In genomic region chr6:8735657-8736492, GRCm38 (mm10) we compare ENCODE assay signal across 8 mouse cellular contexts. TPM values are rescaled to one million over a fixed set of nuclear protein-coding genes. Genes with fewer than 3 reads are reported as not detected.
DNase-seq lines count a peak whose midpoint lies in the region; ATAC-seq and TF ChIP-seq lines count a peak whose summit lies in the region.

No protein-coding gene starts in this region.

- no peak for TF ChIP-seq POLR2A in thymus, adult 2 months (IDR thresholded peaks at IDR 0.05; ENCODE audit: control insufficient read depth, extremely low read depth, insufficient read depth, low read length, poor library complexity)

- H3K9me3 ChIP-seq in embryonic facial prominence, embryonic 11.5 days (replicated peaks; ENCODE audit: control insufficient read depth, low read length): no peaks in the 10 kb centered on the region
- no peaks in the 10 kb centered on the region for H3K9me3 ChIP-seq in heart, postnatal 0 days (replicated peaks; ENCODE audit: control insufficient read depth, low read length)
- no peaks in the 10 kb centered on the region for H3K9me3 ChIP-seq in neural tube, embryonic 15.5 days (replicated peaks)

- H3K4me1 ChIP-seq in embryonic facial prominence, embryonic 11.5 days (ENCODE audit: control insufficient read depth, insufficient read depth, low read length): no peaks in the 10 kb centered on the region
- H3K4me1 ChIP-seq in heart, postnatal 0 days (ENCODE audit: control insufficient read depth, insufficient read depth): peaks cover 9% of the 10 kb centered on the region; the same call in 1 of the 2 replicates
- no peaks in the 10 kb centered on the region for H3K4me1 ChIP-seq in neural tube, embryonic 15.5 days
- H3K4me1 ChIP-seq in thymus, adult 2 months (replicated peaks; ENCODE audit: control insufficient read depth, insufficient read depth, low read length): peaks cover 14% of the 10 kb centered on the region

- TF ChIP-seq CTCF in heart, postnatal 0 days (IDR thresholded peaks at IDR 0.05; ENCODE audit: low read depth): peak; percentile 80
- TF ChIP-seq CTCF in thymus, adult 2 months (IDR thresholded peaks at IDR 0.05; ENCODE audit: borderline replicate concordance, control insufficient read depth, extremely low read depth, insufficient read depth, low read length, poor library complexity): no peak

- no peak overlapping the region for H3K4me2 ChIP-seq in embryonic facial prominence, embryonic 11.5 days (ENCODE audit: low read depth, low read length)
- H3K4me2 ChIP-seq in heart, postnatal 0 days (ENCODE audit: low read depth, low read length): no peak overlapping the region
- H3K4me2 ChIP-seq in neural tube, embryonic 15.5 days: no peak overlapping the region

- H3K27me3 ChIP-seq in embryonic facial prominence, embryonic 11.5 days (ENCODE audit: control insufficient read depth, insufficient read depth, low read length): no peaks in the 10 kb centered on the region
- H3K27me3 ChIP-seq in heart, postnatal 0 days (ENCODE audit: control insufficient read depth, insufficient read depth, low read length): no peaks in the 10 kb centered on the region
- H3K27me3 ChIP-seq in neural tube, embryonic 15.5 days (replicated peaks): no peaks in the 10 kb centered on the region
- H3K27me3 ChIP-seq in thymus, adult 2 months (ENCODE audit: control insufficient read depth, insufficient read depth, low read length): no peaks in the 10 kb centered on the region

- DNase-seq in CD4-positive, CD25-positive, alpha-beta regulatory T cell, adult 2 months (ENCODE audit: low read depth, low spot score): peak; percentile 90
- peak; percentile 78 for DNase-seq in adrenal gland, postnatal 25 days
- peak; percentile 85 for DNase-seq in embryonic facial prominence, embryonic 11.5 days (ENCODE audit: low spot score)
- DNase-seq in heart, postnatal 0 days (ENCODE audit: low spot score): peak; percentile 68
- peak; percentile 65 to 81 for DNase-seq in kidney, postnatal 25 days
- DNase-seq in lung, adult 18-20 months: peak; percentile 55 to 57
- peak; percentile 83 for DNase-seq in thymus, adult 2 months

- H3K36me3 ChIP-seq in embryonic facial prominence, embryonic 11.5 days (replicated peaks; ENCODE audit: control insufficient read depth, insufficient read depth, low read depth, low read length): no peaks in the 10 kb centered on the region
- H3K36me3 ChIP-seq in heart, postnatal 0 days (replicated peaks; ENCODE audit: control insufficient read depth, insufficient read depth, low read length): no peaks in the 10 kb centered on the region
- peaks cover 2% of the 10 kb centered on the region; the same call in 1 of the 2 replicates for H3K36me3 ChIP-seq in neural tube, embryonic 15.5 days
- H3K36me3 ChIP-seq in thymus, adult 2 months (ENCODE audit: control insufficient read depth, insufficient read depth, low read length): no peaks in the 10 kb centered on the region

- no peak for TF ChIP-seq EP300 in heart, postnatal 0 days (IDR thresholded peaks at IDR 0.05; ENCODE audit: low read depth)

- 52% methylated on average over 8 of the region's 8 CpGs for WGBS in embryonic facial prominence, embryonic 11.5 days
- 57% methylated on average over 8 of the region's 8 CpGs for WGBS in heart, postnatal 0 days
- WGBS in neural tube, embryonic 15.5 days: 55% methylated on average over 8 of the region's 8 CpGs
- 68% methylated on average over 8 of the region's 8 CpGs for WGBS in thymus, adult 2 months

- H3K9ac ChIP-seq in embryonic facial prominence, embryonic 11.5 days (replicated peaks; ENCODE audit: low read length): no peak overlapping the region
- H3K9ac ChIP-seq in heart, postnatal 0 days (replicated peaks; ENCODE audit: low read depth, low read length): no peak overlapping the region
- no peak overlapping the region for H3K9ac ChIP-seq in neural tube, embryonic 15.5 days (replicated peaks)

- H3K27ac ChIP-seq in embryonic facial prominence, embryonic 11.5 days (replicated peaks; ENCODE audit: low read depth, low read length): no peak overlapping the region
- H3K27ac ChIP-seq in heart, postnatal 0 days (ENCODE audit: low read depth): no peak overlapping the region
- H3K27ac ChIP-seq in neural tube, embryonic 15.5 days (replicated peaks): no peak overlapping the region
- H3K27ac ChIP-seq in thymus, adult 2 months (ENCODE audit: control insufficient read depth, insufficient read depth, low read length): peak overlapping the region; percentile 6; the same call in 1 of the 2 replicates

- ATAC-seq in embryonic facial prominence, embryonic 11.5 days (replicated peaks; ENCODE audit: insufficient number of reproducible peaks, low FRiP score, low TSS enrichment, low read depth): no peak
- ATAC-seq in heart, postnatal 0 days (ENCODE audit: insufficient read depth, low read depth): no peak
- ATAC-seq in neural tube, embryonic 15.5 days (ENCODE audit: low FRiP score): peak; percentile 87

- H3K4me3 ChIP-seq in embryonic facial prominence, embryonic 11.5 days (ENCODE audit: low read depth, low read length): no peak overlapping the region
- H3K4me3 ChIP-seq in heart, postnatal 0 days (ENCODE audit: low read depth, low read length): no peak overlapping the region
- H3K4me3 ChIP-seq in neural tube, embryonic 15.5 days (replicated peaks): no peak overlapping the region
- no peak overlapping the region for H3K4me3 ChIP-seq in thymus, adult 2 months (ENCODE audit: control insufficient read depth, insufficient read depth, low read length)

RNA-seq across cellular contexts. Expression of gene Ica1, which starts 42.4 kb away (rescaled TPM):
- total RNA-seq in adrenal gland, postnatal 25 days (2021): 40.9 and 45.0 TPM in 2 replicates
- 20.4 and 21.4 TPM in 2 replicates for polyA plus RNA-seq in embryonic facial prominence, embryonic 11.5 days (2014; fragmentation: Nextera tagmentation; extraction: Ambion mirVana)
- total RNA-seq in heart, postnatal 0 days (2014; rRNA removed; ENCODE audit: low replicate concordance): 3.6 and 5.3 TPM in 2 replicates
- 19.8 and 22.2 TPM in 2 replicates for polyA plus RNA-seq in heart, postnatal 0 days (2015; fragmentation: Nextera tagmentation; extraction: Ambion mirVana)
- 70.9 and 78.5 TPM in 2 replicates for polyA plus RNA-seq in neural tube, embryonic 15.5 days (2015; fragmentation: Nextera tagmentation; extraction: Ambion mirVana)
- 0.47 and 0.69 TPM in 2 replicates for polyA plus RNA-seq in thymus, adult 2 months (2012; rRNA removed)

Comparison
In these comparisons a context has a peak if more than half of its experiments do, and no peak if none do; other contexts are left out.
1. RNA of gene Ica1, which starts 42.4 kb away (polyA plus RNA-seq): 70.9 to 78.5 TPM in neural tube, embryonic 15.5 days, 19.8 to 22.2 TPM in heart, postnatal 0 days and 20.4 to 21.4 TPM in embryonic facial prominence, embryonic 11.5 days; 0.47 to 0.69 TPM in thymus, adult 2 months; every median in the first group is over 10 times any median in the second.
2. Peak in every context shown above with its lines, with median percentiles within 50 percentile points of each other: DNase-seq.